Comparison of ENCODE assay signal across 10 mouse cellular contexts in genomic region chr11:90270132-90270877, GRCm38 (mm10).
"Had no signal": no experiment of that assay in that cellular context is flagged by ENCODE, and none has a peak within 500 bp of the region (broad histone marks: within the 10 kb centered on the region; RNA-seq: fewer than 3 reads in every experiment).

No protein-coding gene starts in this region.

- H3K27ac ChIP-seq: limb, embryonic 15.5 days; liver, embryonic 14.5 days; midbrain, embryonic 10.5 days; stomach, postnatal 0 days had no signal

- H3K4me2 ChIP-seq: limb, embryonic 15.5 days had no signal

- DNase-seq: kidney, adult 8-10 months; lung, adult 18-20 months; lung, postnatal 36 days; right cerebral cortex, adult 18-20 months; right cerebral cortex, postnatal 25 days had no signal

- H3K4me3 ChIP-seq: left cerebral cortex, adult 2 months; limb, embryonic 15.5 days; midbrain, embryonic 10.5 days had no signal

- H3K9ac ChIP-seq: limb, embryonic 15.5 days; liver, embryonic 14.5 days had no signal

- H3K9me3 ChIP-seq: limb, embryonic 15.5 days; midbrain, embryonic 10.5 days had no signal

- H3K27me3 ChIP-seq: limb, embryonic 15.5 days had no signal
